9 mouse cellular contexts compared by ENCODE assay signal in the genomic region with DNA sequence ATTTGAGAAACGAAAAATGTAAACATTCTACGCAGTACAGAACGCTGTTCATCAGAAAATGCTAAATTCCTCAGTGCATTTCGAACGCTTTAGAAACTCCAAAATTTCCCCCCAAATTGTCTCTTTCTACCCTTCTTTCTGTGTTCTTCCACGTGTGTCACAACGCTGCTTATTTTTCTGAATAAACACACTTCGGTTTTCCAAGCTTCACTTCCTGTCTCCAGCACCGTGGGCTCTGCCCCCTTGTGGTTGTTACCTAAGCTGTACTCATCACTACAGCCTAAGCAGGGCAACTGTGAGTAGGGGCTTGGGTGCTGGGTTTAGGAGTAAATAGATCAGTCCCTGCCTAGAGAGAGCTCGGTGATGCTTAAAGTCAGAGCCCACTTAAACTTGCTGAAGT. TPM values are rescaled to one million over a fixed set of nuclear protein-coding genes. Genes with fewer than 3 reads are reported as not detected.
DNase-seq lines count a peak whose midpoint lies in the region; ATAC-seq lines count a peak whose summit lies in the region.
"Had no signal": no experiment of that assay in that cellular context is flagged by ENCODE, and none has a peak within 500 bp of the region (broad histone marks: within the 10 kb centered on the region; RNA-seq: fewer than 3 reads in every experiment).

No protein-coding gene starts in this region.

- no peaks in the 10 kb centered on the region for H3K36me3 ChIP-seq in hindbrain, embryonic 14.5 days (replicated peaks; ENCODE audit: control insufficient read depth, insufficient read depth)

- WGBS in hindbrain, embryonic 14.5 days = 42% methylated on average over 10 of the region's 10 CpGs

- no peaks in the 10 kb centered on the region for H3K4me1 ChIP-seq in hindbrain, embryonic 14.5 days (replicated peaks; ENCODE audit: control insufficient read depth, insufficient read depth, low read length)

- peak overlapping the region; percentile 42 for H3K4me2 ChIP-seq in hindbrain, embryonic 14.5 days (replicated peaks)

- H3K27me3 ChIP-seq in hindbrain, embryonic 14.5 days (ENCODE audit: control insufficient read depth, insufficient read depth, low read length) = no peaks in the 10 kb centered on the region

- H3K9me3 ChIP-seq in hindbrain, embryonic 14.5 days (ENCODE audit: control insufficient read depth, low read length) = no peaks in the 10 kb centered on the region

- H3K4me3 ChIP-seq in hindbrain, embryonic 14.5 days (replicated peaks; ENCODE audit: low read length) = no peak overlapping the region

- H3K9ac ChIP-seq in hindbrain, embryonic 14.5 days = no peak overlapping the region

- DNase-seq in adrenal gland, postnatal 14 days = peak; percentile 22
- no peak for DNase-seq in adrenal gland, adult 18-20 months (ENCODE audit: low spot score in 2 of 2)
- DNase-seq in CD4-positive, CD25-positive, alpha-beta regulatory T cell, adult 2 months (ENCODE audit: low read depth, low spot score) = peak; percentile 66
- DNase-seq in embryo, embryonic 11 days = peak; percentile 77
- peak; percentile 50 for DNase-seq in hindbrain, embryonic 14.5 days (ENCODE audit: low spot score)
- peak; percentile 24 for DNase-seq in lung, postnatal 36 days
- peak; percentile 61 for DNase-seq in thymus, postnatal 0 days (ENCODE audit: low spot score)
- no peak for DNase-seq in layer of hippocampus, adult 9-11 months

- H3K27ac ChIP-seq in hindbrain, embryonic 14.5 days = no peak overlapping the region

- ATAC-seq in hindbrain, embryonic 14.5 days (ENCODE audit: low FRiP score) = no peak

RNA-seq across cellular contexts. Expression of a gene that starts 19.4 kb away (rescaled TPM):
- not detected in 2 replicates for total RNA-seq in adrenal gland, postnatal 14 days (2021)
- not detected for total RNA-seq in adrenal gland, adult 18-20 months (2021)
- polyA plus RNA-seq in hindbrain, embryonic 14.5 days (2014; fragmentation: Nextera tagmentation; extraction: Ambion mirVana) = not detected in 2 replicates
- polyA plus RNA-seq in thymus, postnatal 0 days (2015; fragmentation: Nextera tagmentation; extraction: Ambion mirVana) = not detected in 2 replicates
- polyA plus RNA-seq: C2C12 had no signal

RNA-seq across cellular contexts. Expression of a gene that starts 37.9 kb away (rescaled TPM):
- total RNA-seq in adrenal gland, postnatal 14 days (2021) = not detected in 2 replicates
- total RNA-seq in adrenal gland, adult 18-20 months (2021) = not detected
- polyA plus RNA-seq in hindbrain, embryonic 14.5 days (2014; fragmentation: Nextera tagmentation; extraction: Ambion mirVana) = 0.11 and 0.18 TPM in 2 replicates
- 0.12 and 0.20 TPM in 2 replicates for polyA plus RNA-seq in thymus, postnatal 0 days (2015; fragmentation: Nextera tagmentation; extraction: Ambion mirVana)
- polyA plus RNA-seq: C2C12 had no signal

Comparison
In these comparisons a context has a peak if more than half of its experiments do, and no peak if none do; other contexts are left out.
1. DNase-seq: peak in adrenal gland, postnatal 14 days (single experiment), CD4-positive, CD25-positive, alpha-beta regulatory T cell, adult 2 months (single experiment), embryo, embryonic 11 days (single experiment), hindbrain, embryonic 14.5 days (single experiment), lung, postnatal 36 days (single experiment) and thymus, postnatal 0 days (single experiment); none in adrenal gland, adult 18-20 months (0 of 2) and layer of hippocampus, adult 9-11 months (single experiment).